Mouse (Mus musculus) ES-Bruce4 (cell line): ENCODE results near the gene Sbk2. TPM values are rescaled to one million over a fixed set of nuclear protein-coding genes. Genes with fewer than 3 reads are reported as not detected.
"Not testable (repeated sequence)": the region's sequence is repeated elsewhere in the genome, so short reads cannot be mapped to it uniquely, and the experiment has no call there.

Source experiments
- H3K27ac ChIP-seq: 2 replicates; pipeline ENCODE4 v1.5.1; 2012; ENCODE audit warnings: low read length, inconsistent platforms; ENCODE audit not compliant: insufficient read depth
- H3K27me3 ChIP-seq: 2 replicates; pipeline ENCODE4 v1.6.1; 2012; ENCODE audit warnings: mild to moderate bottlenecking, low read length, inconsistent platforms; ENCODE audit not compliant: control insufficient read depth, poor library complexity, insufficient read depth, severe bottlenecking
- H3K36me3 ChIP-seq: 2 replicates; pipeline ENCODE4 v1.6.1; 2012; ENCODE audit warnings: inconsistent platforms, mild to moderate bottlenecking, low read length, moderate library complexity; ENCODE audit not compliant: control insufficient read depth, poor library complexity, insufficient read depth, severe bottlenecking
- H3K4me1 ChIP-seq: one replicate; pipeline ENCODE4 v1.8.1; 2011; ENCODE audit warnings: low read length; ENCODE audit not compliant: control insufficient read depth, insufficient read depth
- H3K4me3 ChIP-seq: 2 replicates; pipeline ENCODE4 v1.5.1; 2011; ENCODE audit warnings: low read depth, mild to moderate bottlenecking, low read length
- H3K9ac ChIP-seq: 2 replicates; pipeline ENCODE4 v1.6.1; 2012; ENCODE audit warnings: low read depth, mild to moderate bottlenecking, inconsistent platforms; ENCODE audit not compliant: poor library complexity, severe bottlenecking
- H3K9me3 ChIP-seq: replicated peaks from 2 replicates; pipeline ENCODE4 v1.6.1; 2012; ENCODE audit warnings: mild to moderate bottlenecking, low read length, inconsistent platforms; ENCODE audit not compliant: control insufficient read depth, poor library complexity, insufficient read depth, severe bottlenecking
- CTCF ChIP-seq: IDR thresholded peaks from one replicate; pipeline ENCODE4 v1.8.1; 2011; ENCODE audit warnings: low read depth, low read length
- EP300 ChIP-seq: IDR thresholded peaks from 2 replicates; pipeline ENCODE4 v1.6.1; 2011; ENCODE audit warnings: low read depth, low read length; ENCODE audit not compliant: insufficient read depth
- POLR2A ChIP-seq: IDR thresholded peaks from one replicate; pipeline ENCODE4 v1.8.1; 2011; ENCODE audit warnings: low read length; ENCODE audit not compliant: insufficient read depth
- polyA plus RNA-seq: library from polyadenylated mRNA; stranded (reverse); fragments of >200 nt; gene quantifications from 2 replicates; pipeline ENCODE4 v1.2.4, GENCODE M21; 2011; ENCODE audit warnings: low read depth; ENCODE audit not compliant: missing spikeins, insufficient read depth, insufficient read length

Gene Sbk2
- 0.48 and 1.0 TPM in 2 replicates for polyA plus RNA-seq

GRCm38 (mm10) chr7:4964272-4964671, at the start of gene Sbk2:
TSS of gene Sbk2 (minus strand) at chr7:4964406.
- Histone ChIP-seq H3K4me1 (no peaks in the 10 kb centered on the region), H3K27ac (no peak within 1 kb of the TSS), H3K27me3 (no peaks in the 10 kb centered on the region), H3K36me3 (no peaks in the 10 kb centered on the region), H3K4me3 (no peak within 1 kb of the TSS), H3K9me3 (no peaks in the 10 kb centered on the region), H3K9ac (no peak within 1 kb of the TSS)
- TF ChIP-seq POLR2A (no peak), CTCF (peak; percentile 80), EP300 (no peak)

- TF ChIP-seq EP300: no peak
- no peak for TF ChIP-seq CTCF
- peak; percentile 59 for TF ChIP-seq POLR2A
- Histone ChIP-seq H3K27ac (peak overlapping the region; percentile 93), H3K9ac (peak overlapping the region; percentile 91), H3K4me1 (peaks cover 6% of the 10 kb centered on the region), H3K9me3 (no peaks in the 10 kb centered on the region), H3K27me3 (no peaks in the 10 kb centered on the region), H3K4me3 (peak overlapping the region; percentile 63), H3K36me3 (peaks cover 25% of the 10 kb centered on the region)
These were observed 48.7 kb upstream of the Sbk2 start for GRCm38 (mm10) chr7:5012681-5013513.

- peaks cover 6% of the 10 kb centered on the region for H3K4me1 ChIP-seq
- peaks cover 32% of the 10 kb centered on the region for H3K36me3 ChIP-seq
- peak overlapping the region; percentile 35 for H3K9ac ChIP-seq
- peak overlapping the region; percentile 56 for H3K4me3 ChIP-seq
- no peaks in the 10 kb centered on the region for H3K9me3 ChIP-seq
- no peaks in the 10 kb centered on the region for H3K27me3 ChIP-seq
- no peak for TF ChIP-seq EP300
- TF ChIP-seq POLR2A: no peak
- TF ChIP-seq CTCF: peak; percentile 88
- no peak overlapping the region for H3K27ac ChIP-seq
These were observed 44.0 kb upstream of the Sbk2 start for GRCm38 (mm10) chr7:5008229-5008628.

GRCm38 (mm10) chr7:5002876-5003275, 38.7 kb upstream of the Sbk2 start:
- not testable (repeated sequence) for H3K27ac ChIP-seq, H3K4me3 ChIP-seq, H3K36me3 ChIP-seq, H3K9ac ChIP-seq, H3K4me1 ChIP-seq, H3K9me3 ChIP-seq, H3K27me3 ChIP-seq

DNA sequence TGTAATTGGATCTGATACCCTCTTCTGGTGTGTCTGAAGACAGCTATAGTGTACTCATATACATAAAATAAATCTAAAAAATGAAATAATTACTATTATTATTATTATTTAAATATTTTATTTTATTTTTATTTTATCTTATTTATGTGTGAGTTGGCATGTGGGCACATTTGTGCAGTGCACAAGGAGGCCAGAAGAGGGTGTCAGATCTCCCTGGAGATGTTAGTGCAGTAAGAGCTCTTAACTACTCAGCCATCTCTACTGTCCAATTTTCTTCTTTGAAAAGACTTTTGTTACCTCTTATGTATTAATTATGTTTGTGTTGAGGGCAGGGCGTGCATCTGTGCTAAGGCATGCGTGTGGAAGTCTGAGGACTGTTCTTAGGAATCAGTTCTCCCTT, 35.7 kb upstream of the Sbk2 start:
- no peak for TF ChIP-seq EP300
- TF ChIP-seq CTCF: no peak
- no peak for TF ChIP-seq POLR2A
- H3K4me3 ChIP-seq: no peak overlapping the region
- no peaks in the 10 kb centered on the region for H3K36me3 ChIP-seq
- H3K27me3 ChIP-seq: no peaks in the 10 kb centered on the region; the same call in 1 of the 2 replicates
- no peak overlapping the region for H3K9ac ChIP-seq
- H3K4me1 ChIP-seq: no peaks in the 10 kb centered on the region
- no peak overlapping the region for H3K27ac ChIP-seq
- H3K9me3 ChIP-seq: no peaks in the 10 kb centered on the region; the same call in 1 of the 2 replicates

- Histone ChIP-seq H3K9ac (no peak overlapping the region), H3K36me3 (no peaks in the 10 kb centered on the region), H3K4me1 (no peaks in the 10 kb centered on the region), H3K9me3 (no peaks in the 10 kb centered on the region), H3K4me3 (no peak overlapping the region), H3K27me3 (no peaks in the 10 kb centered on the region; the same call in 1 of the 2 replicates), H3K27ac (no peak overlapping the region)
- TF ChIP-seq POLR2A: no peak
- no peak for TF ChIP-seq EP300
- TF ChIP-seq CTCF: no peak
These were observed 32.7 kb upstream of the Sbk2 start for GRCm38 (mm10) chr7:4996934-4997333.
